Mouse (Mus musculus): ENCODE results near the gene Cfap69.
A peak's percentile ranks its signal among the peaks of the same experiment; 100 is the strongest.

Cfap69 gene

DNA sequence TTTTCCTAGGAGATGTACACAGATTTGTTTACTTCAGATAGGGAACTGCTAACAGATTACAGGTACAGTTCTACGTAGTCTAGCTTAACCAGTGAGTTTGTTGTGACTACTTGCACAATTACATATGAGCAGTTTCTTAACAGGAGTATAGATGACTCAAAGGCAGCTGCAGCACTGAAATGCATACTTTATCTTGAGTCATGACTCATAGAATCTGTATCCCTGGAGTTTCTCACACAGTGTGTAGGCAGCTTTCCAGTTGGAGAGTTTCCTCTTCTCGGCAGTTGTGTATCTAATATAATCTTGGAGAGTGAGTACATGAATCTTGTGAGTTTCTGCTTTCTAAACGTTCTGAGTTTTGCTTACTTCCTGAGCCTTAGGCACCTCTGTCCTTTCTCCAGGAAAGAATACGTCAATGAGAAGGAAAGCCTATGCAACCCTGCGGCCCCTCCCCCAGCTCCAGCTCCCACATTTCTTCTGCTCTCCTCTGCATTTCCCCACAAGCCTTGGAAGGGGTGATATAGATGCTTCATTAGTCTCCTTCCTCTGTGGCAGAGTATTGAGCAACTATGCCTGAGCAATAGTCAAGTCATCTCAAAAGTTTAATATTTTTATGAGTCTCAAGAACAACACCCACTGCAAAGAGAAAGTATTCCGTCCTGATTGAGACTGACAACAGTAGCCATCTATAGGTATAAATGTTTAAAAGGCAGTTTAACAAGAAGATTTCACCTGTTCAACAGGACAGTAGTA lies 15.0 kb downstream of the Cfap69 start:
- DNase-seq = no peak

GRCm38 (mm10) chr5:5646173-5646572 lies 17.9 kb downstream of the Cfap69 start:
- no peak for DNase-seq

- DNase-seq = no peak
Measured at GRCm38 (mm10) chr5:5638496-5638895, 25.5 kb downstream of the Cfap69 start.

- no peak for DNase-seq
Measured at GRCm38 (mm10) chr5:5625491-5625890, 38.5 kb downstream of the Cfap69 start.

DNA sequence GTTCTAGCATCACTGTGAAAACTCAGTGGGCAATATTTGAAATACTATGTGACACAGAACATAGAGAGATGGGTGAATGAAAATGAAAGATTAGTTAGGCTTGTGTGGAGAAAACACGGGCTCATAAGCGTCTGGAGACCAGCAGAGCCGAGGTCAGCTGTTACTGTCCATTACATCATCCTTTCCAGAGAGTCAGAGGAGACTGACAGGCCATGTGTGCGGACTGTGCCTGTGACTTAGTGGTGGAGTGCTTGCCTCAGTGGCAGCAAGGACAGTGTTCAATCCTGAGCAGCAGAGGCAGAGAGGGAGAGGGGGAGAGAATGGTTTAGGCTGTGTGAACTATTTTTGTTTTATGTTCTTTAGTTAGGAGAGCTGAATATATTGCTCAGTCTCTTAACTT lies 45.7 kb downstream of the Cfap69 start:
- no peak for DNase-seq

DNA sequence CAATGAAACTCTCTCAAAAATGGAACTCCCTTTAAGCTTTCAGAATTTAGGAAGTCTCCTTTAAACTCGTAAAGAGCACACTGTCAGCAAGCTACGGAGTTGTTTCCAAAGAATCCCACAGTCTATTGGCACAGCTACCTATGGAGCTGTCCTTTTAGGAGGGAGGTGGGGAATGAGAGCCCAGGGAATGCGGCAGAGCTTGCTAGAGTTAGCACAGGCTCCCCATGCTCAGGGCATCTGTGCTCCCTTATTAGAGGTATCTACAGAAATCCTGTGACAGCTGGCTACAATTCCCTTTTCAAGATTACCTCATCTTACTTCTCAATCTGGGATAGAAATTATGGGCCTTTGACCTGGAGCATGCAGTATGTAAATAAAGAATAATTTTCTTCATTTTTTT lies 53.5 kb downstream of the Cfap69 start:
- no peak for DNase-seq

DNA sequence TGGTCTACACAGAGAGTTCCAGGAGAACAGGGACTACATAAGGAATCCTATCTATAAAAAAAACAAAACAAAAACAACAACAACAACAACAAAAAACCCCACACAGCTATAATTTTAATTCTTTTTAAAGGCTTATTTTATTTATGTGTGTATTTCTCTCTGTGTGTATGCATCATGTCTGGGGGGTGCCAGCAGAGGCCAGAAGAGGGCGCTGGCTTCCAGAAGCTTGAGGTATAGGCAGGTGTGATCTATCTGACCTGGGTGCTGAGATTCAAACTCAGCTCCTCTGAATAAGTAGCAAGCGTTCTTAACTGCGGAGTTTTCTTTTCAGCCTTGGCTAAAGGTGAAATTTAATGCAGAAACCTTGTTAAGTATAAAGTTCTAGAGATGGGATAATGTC lies 76.4 kb downstream of the Cfap69 start:
- no peak for DNase-seq

- DNase-seq = no peak
Measured at GRCm38 (mm10) chr5:5573749-5574317, 90.2 kb downstream of the Cfap69 start, which contains the start of gene Gm8773. Gm8773 (plus strand) TSS chr5:5573799.

GRCm38 (mm10) chr5:5562435-5562834 lies 101.6 kb downstream of the Cfap69 start:
- no peak for DNase-seq

GRCm38 (mm10) chr5:5561041-5561706 lies 102.9 kb downstream of the Cfap69 start:
- DNase-seq = no peak

DNA sequence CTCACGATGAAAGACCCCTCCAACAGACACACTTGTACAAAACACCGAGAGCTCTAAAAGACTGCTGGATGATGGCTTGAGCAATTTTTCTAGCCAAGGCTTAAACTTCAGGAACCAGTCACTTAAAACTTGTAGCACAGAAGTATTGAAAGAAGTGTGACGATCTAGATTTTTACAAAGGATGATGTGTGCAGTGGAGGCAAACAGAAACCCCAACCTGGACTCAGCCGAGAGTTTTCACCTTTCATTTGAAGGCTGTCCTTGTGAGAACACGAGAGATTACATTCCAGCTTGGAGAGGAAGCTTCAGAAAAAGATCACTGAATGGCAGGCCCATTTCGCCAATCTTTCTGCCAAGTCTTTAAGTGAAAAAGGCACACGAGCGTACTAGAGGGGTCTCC lies 104.2 kb downstream of the Cfap69 start:
- no peak for DNase-seq

- peak; percentile 88 for DNase-seq
Measured at GRCm38 (mm10) chr5:5559079-5559740, 104.8 kb downstream of the Cfap69 start, which contains the start of gene Gtpbp10. Gtpbp10 (minus strand) TSS chr5:5559538.

GRCm38 (mm10) chr5:5551110-5551509 lies 112.9 kb downstream of the Cfap69 start:
- DNase-seq = no peak

DNA sequence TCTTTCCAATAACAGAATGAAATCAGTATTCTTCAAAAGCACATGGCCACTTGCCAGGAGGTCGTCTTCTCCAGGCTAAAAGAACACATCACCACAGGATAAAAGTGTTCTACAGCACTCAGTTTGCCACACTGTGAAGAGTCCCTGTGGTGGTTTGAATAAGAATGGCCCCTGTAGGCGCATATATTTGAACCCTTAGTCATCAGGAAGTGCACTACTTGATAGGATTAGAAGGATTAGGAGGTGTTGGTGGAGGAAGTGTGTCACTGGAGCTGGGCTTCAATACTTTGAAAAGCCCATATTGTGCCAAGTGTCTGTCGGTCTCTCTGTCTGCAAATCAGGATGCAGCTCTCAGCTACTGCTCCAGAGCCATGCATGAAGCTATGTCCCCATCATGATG lies 123.7 kb downstream of the Cfap69 start:
- DNase-seq = no peak

DNA sequence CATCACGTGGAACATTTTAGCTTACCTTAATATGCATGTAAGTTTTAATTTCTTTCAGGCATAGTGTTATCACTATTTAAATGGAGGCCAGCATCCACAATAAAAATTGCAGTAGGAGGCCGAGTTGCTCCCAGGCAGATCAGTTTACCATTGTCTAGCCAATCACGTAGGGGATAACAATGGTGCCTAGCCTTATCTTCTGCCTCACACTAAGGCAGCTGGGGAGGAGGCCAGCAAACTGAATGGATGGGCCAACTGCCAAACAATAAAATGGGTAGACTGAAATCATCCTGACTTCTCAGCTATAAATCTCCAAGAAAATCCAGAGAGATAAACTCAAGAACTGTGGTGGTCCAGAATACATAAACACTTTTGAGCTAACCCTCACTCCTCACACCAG lies 124.3 kb downstream of the Cfap69 start:
- no peak for DNase-seq

- DNase-seq = no peak
Measured at GRCm38 (mm10) chr5:5536131-5536530, 127.9 kb downstream of the Cfap69 start.

- DNase-seq = no peak
Measured at GRCm38 (mm10) chr5:5533656-5534420, 130.2 kb downstream of the Cfap69 start.
